Mouse (Mus musculus): Measurements from ENCODE around the gene Abracl.

- TF ChIP-seq TAL1 (IDR thresholded peaks at IDR 0.05; ENCODE audit: low read length) (no peak), GATA1 (IDR thresholded peaks at IDR 0.05; ENCODE audit: low read length) (no peak)
These were observed 44.8 kb upstream of the Abracl start for GRCm38 (mm10) chr10:18067761-18068446.
